10 mouse cellular contexts compared by ENCODE assay signal in genomic region chr14:33650721-33651120, GRCm38 (mm10).
A peak's percentile ranks its signal among the peaks of the same experiment; 100 is the strongest.
DNase-seq lines count a peak whose midpoint lies in the region; ATAC-seq and TF ChIP-seq lines count a peak whose summit lies in the region.
"Had no signal": no experiment of that assay in that cellular context is flagged by ENCODE, and none has a peak within 500 bp of the region (broad histone marks: within the 10 kb centered on the region; RNA-seq: fewer than 3 reads in every experiment).

No protein-coding gene starts in this region.

- no peaks in the 10 kb centered on the region for H3K27me3 ChIP-seq in stomach, postnatal 0 days (ENCODE audit: control insufficient read depth, insufficient read depth, low read length)
- H3K27me3 ChIP-seq in neural tube, embryonic 15.5 days (replicated peaks): no peaks in the 10 kb centered on the region

- ATAC-seq in stomach, postnatal 0 days (ENCODE audit: low FRiP score, low TSS enrichment): no peak
- ATAC-seq in neural tube, embryonic 15.5 days (ENCODE audit: low FRiP score): no peak
- ATAC-seq: inflammation-experienced regulatory T-cells, adult 6 months had no signal

- no peak overlapping the region for H3K27ac ChIP-seq in stomach, postnatal 0 days (replicated peaks)
- H3K27ac ChIP-seq in neural tube, embryonic 15.5 days (replicated peaks): no peak overlapping the region
- H3K27ac ChIP-seq: forebrain, embryonic 10.5 days had no signal

- H3K9me3 ChIP-seq in stomach, postnatal 0 days (ENCODE audit: control insufficient read depth, low read length): no peaks in the 10 kb centered on the region
- H3K9me3 ChIP-seq in neural tube, embryonic 15.5 days (replicated peaks): no peaks in the 10 kb centered on the region

- TF ChIP-seq EP300 in stomach, postnatal 0 days (optimal IDR thresholded peaks at IDR 0.05): no peak

- TF ChIP-seq CTCF in stomach, postnatal 0 days (IDR thresholded peaks at IDR 0.05; ENCODE audit: low read depth): peak; percentile 13; the same call in 1 of the 2 replicates

- no peak overlapping the region for H3K9ac ChIP-seq in stomach, postnatal 0 days (ENCODE audit: low read length)
- no peak overlapping the region for H3K9ac ChIP-seq in neural tube, embryonic 15.5 days (replicated peaks)

- DNase-seq in heart, postnatal 4 days: peak; percentile 39
- no peak for DNase-seq in heart, postnatal 25 days (ENCODE audit: low spot score)
- DNase-seq in testis, postnatal 10 days (ENCODE audit: low spot score): peak; percentile 52
- no peak for DNase-seq in testis, postnatal 14 days (ENCODE audit: low spot score)
- DNase-seq in kidney, postnatal 10 days: peak; percentile 60
- DNase-seq in stomach, postnatal 0 days (ENCODE audit: low spot score): no peak
- DNase-seq in retina, postnatal 1 day: no peak

- no peaks in the 10 kb centered on the region for H3K4me1 ChIP-seq in stomach, postnatal 0 days (replicated peaks; ENCODE audit: control insufficient read depth, insufficient read depth)
- no peaks in the 10 kb centered on the region for H3K4me1 ChIP-seq in neural tube, embryonic 15.5 days
- H3K4me1 ChIP-seq: forebrain, embryonic 10.5 days had no signal

- no peaks in the 10 kb centered on the region for H3K36me3 ChIP-seq in stomach, postnatal 0 days (ENCODE audit: control insufficient read depth, insufficient read depth, low read length)
- H3K36me3 ChIP-seq in neural tube, embryonic 15.5 days: no peaks in the 10 kb centered on the region
- H3K36me3 ChIP-seq: forebrain, embryonic 10.5 days had no signal

- no peak overlapping the region for H3K4me2 ChIP-seq in stomach, postnatal 0 days (replicated peaks; ENCODE audit: low read depth)
- H3K4me2 ChIP-seq in neural tube, embryonic 15.5 days: no peak overlapping the region

- intact Hi-C loops in heart, postnatal 25 days (cut with DNase I): no loop called here

- WGBS in stomach, postnatal 0 days: 94% methylated on average over 9 of the region's 9 CpGs
- WGBS in neural tube, embryonic 15.5 days: 93% methylated on average over 9 of the region's 9 CpGs

- no peak overlapping the region for H3K4me3 ChIP-seq in stomach, postnatal 0 days (ENCODE audit: low read depth, low read length)
- no peak overlapping the region for H3K4me3 ChIP-seq in neural tube, embryonic 15.5 days (replicated peaks)
- H3K4me3 ChIP-seq: forebrain, embryonic 10.5 days had no signal

Comparison
In these comparisons a context has a peak if more than half of its experiments do, and no peak if none do; other contexts are left out.
1. DNase-seq: peak in heart, postnatal 4 days (single experiment), testis, postnatal 10 days (single experiment) and kidney, postnatal 10 days (single experiment); none in heart, postnatal 25 days (single experiment), testis, postnatal 14 days (single experiment), stomach, postnatal 0 days (single experiment) and retina, postnatal 1 day (single experiment).